17 mouse cellular contexts compared by ENCODE assay signal in the genomic region with DNA sequence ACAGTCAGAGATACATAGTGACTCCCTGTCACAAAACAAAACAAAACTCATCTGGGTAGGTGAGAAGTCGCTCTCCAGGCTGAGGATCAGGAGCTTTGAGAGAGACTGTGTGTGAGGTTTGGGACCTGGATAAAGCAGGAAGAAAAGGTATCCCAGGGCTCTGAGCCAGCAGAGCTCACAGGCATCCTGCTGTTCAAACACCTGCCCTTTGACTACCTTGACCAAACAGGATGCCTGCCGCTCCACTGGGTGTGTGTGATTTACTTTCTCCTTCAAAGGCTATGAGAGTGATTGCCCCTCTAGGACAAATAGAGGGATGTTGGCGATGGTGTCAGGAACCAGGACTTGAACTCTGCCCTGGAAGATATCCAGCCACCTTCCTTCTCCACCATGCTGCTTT.
DNase-seq lines count a peak whose midpoint lies in the region; ATAC-seq and TF ChIP-seq lines count a peak whose summit lies in the region.
"Had no signal": no experiment of that assay in that cellular context is flagged by ENCODE, and none has a peak within 500 bp of the region (broad histone marks: within the 10 kb centered on the region; RNA-seq: fewer than 3 reads in every experiment).

No protein-coding gene starts in this region.

- peaks cover 4% of the 10 kb centered on the region; the same call in 1 of the 2 replicates for H3K4me1 ChIP-seq in lung, postnatal 0 days (ENCODE audit: insufficient read depth, low read depth, low read length)
- H3K4me1 ChIP-seq in stomach, embryonic 16.5 days (ENCODE audit: control insufficient read depth, insufficient read depth, low read length), result no peaks in the 10 kb centered on the region
- no peaks in the 10 kb centered on the region for H3K4me1 ChIP-seq in kidney, embryonic 15.5 days
- H3K4me1 ChIP-seq: embryonic facial prominence, embryonic 12.5 days; hindbrain, embryonic 10.5 days; stomach, embryonic 15.5 days had no signal

- no peaks in the 10 kb centered on the region for H3K27me3 ChIP-seq in lung, postnatal 0 days (replicated peaks; ENCODE audit: insufficient read depth, low read length)
- H3K27me3 ChIP-seq in stomach, embryonic 16.5 days (ENCODE audit: control insufficient read depth, insufficient read depth, low read length), result no peaks in the 10 kb centered on the region
- no peaks in the 10 kb centered on the region for H3K27me3 ChIP-seq in kidney, embryonic 15.5 days
- H3K27me3 ChIP-seq: embryonic facial prominence, embryonic 12.5 days; stomach, embryonic 15.5 days had no signal

- ATAC-seq in lung, postnatal 0 days, result 0 out of 2 replicates have a peak, but pooled peaks have one; percentile 25
- ATAC-seq in stomach, embryonic 16.5 days (ENCODE audit: insufficient read depth, low FRiP score), result peak; percentile 23; the same call in 1 of the 2 replicates
- no peak for ATAC-seq in kidney, embryonic 15.5 days (replicated peaks; ENCODE audit: low FRiP score)
- ATAC-seq: forebrain, embryonic 16.5 days had no signal

- H3K4me3 ChIP-seq in lung, postnatal 0 days (ENCODE audit: low read depth, low read length), result no peak overlapping the region
- no peak overlapping the region for H3K4me3 ChIP-seq in stomach, embryonic 16.5 days (replicated peaks; ENCODE audit: low read length)
- no peak overlapping the region for H3K4me3 ChIP-seq in kidney, embryonic 15.5 days (replicated peaks)
- H3K4me3 ChIP-seq: embryonic facial prominence, embryonic 12.5 days; hindbrain, embryonic 10.5 days; stomach, embryonic 15.5 days had no signal

- no peaks in the 10 kb centered on the region for H3K9me3 ChIP-seq in lung, postnatal 0 days (ENCODE audit: low read length)
- H3K9me3 ChIP-seq in stomach, embryonic 16.5 days (replicated peaks; ENCODE audit: control insufficient read depth, low read length), result no peaks in the 10 kb centered on the region
- H3K9me3 ChIP-seq in kidney, embryonic 15.5 days (replicated peaks), result no peaks in the 10 kb centered on the region
- H3K9me3 ChIP-seq: embryonic facial prominence, embryonic 12.5 days; hindbrain, embryonic 10.5 days; stomach, embryonic 15.5 days had no signal

- H3K36me3 ChIP-seq in lung, postnatal 0 days (ENCODE audit: insufficient read depth, low read length), result no peaks in the 10 kb centered on the region
- no peaks in the 10 kb centered on the region for H3K36me3 ChIP-seq in stomach, embryonic 16.5 days (ENCODE audit: control insufficient read depth, insufficient read depth, low read length)
- no peaks in the 10 kb centered on the region for H3K36me3 ChIP-seq in kidney, embryonic 15.5 days
- H3K36me3 ChIP-seq: embryonic facial prominence, embryonic 12.5 days; hindbrain, embryonic 10.5 days; stomach, embryonic 15.5 days had no signal

- no peak overlapping the region for H3K27ac ChIP-seq in lung, postnatal 0 days (ENCODE audit: low read length)
- peak overlapping the region; percentile 31; the same call in 1 of the 2 replicates for H3K27ac ChIP-seq in stomach, embryonic 16.5 days (ENCODE audit: low read length)
- no peak overlapping the region for H3K27ac ChIP-seq in kidney, embryonic 15.5 days
- H3K27ac ChIP-seq: embryonic facial prominence, embryonic 12.5 days; hindbrain, embryonic 10.5 days; stomach, embryonic 15.5 days had no signal

- WGBS in lung, postnatal 0 days, result 37% methylated on average over 3 of the region's 3 CpGs
- 46% methylated on average over 3 of the region's 3 CpGs for WGBS in stomach, embryonic 16.5 days
- WGBS in kidney, embryonic 15.5 days, result 53% methylated on average over 3 of the region's 3 CpGs

- no peak for TF ChIP-seq EP300 in lung, postnatal 0 days (IDR thresholded peaks at IDR 0.05)

- peak; percentile 12 for DNase-seq in lung, postnatal 0 days (ENCODE audit: low spot score)
- DNase-seq in lung, postnatal 4 days, result no peak
- DNase-seq in cerebellum, adult 18-20 months, result peak; percentile 73 to 75
- peak; percentile 32 to 47 for DNase-seq in cerebellum, postnatal 14 days
- DNase-seq in gastrocnemius, postnatal 4 days (ENCODE audit: low spot score in 2 of 2), result no peak
- DNase-seq: kidney, adult 8-10 months; kidney, postnatal 4 days; left cerebral cortex, postnatal 4 days; midbrain, embryonic 14.5 days; thymus, postnatal 25 days had no signal

- no peak overlapping the region for H3K4me2 ChIP-seq in lung, postnatal 0 days (replicated peaks; ENCODE audit: low read depth, low read length)
- no peak overlapping the region for H3K4me2 ChIP-seq in stomach, embryonic 16.5 days (ENCODE audit: low read depth, low read length)
- no peak overlapping the region for H3K4me2 ChIP-seq in kidney, embryonic 15.5 days
- H3K4me2 ChIP-seq: embryonic facial prominence, embryonic 12.5 days; liver, embryonic 11.5 days; stomach, embryonic 15.5 days had no signal

- H3K9ac ChIP-seq in lung, postnatal 0 days (replicated peaks; ENCODE audit: low read depth), result no peak overlapping the region
- H3K9ac ChIP-seq in stomach, embryonic 16.5 days (ENCODE audit: low read length), result no peak overlapping the region
- no peak overlapping the region for H3K9ac ChIP-seq in kidney, embryonic 15.5 days
- H3K9ac ChIP-seq: embryonic facial prominence, embryonic 12.5 days; stomach, embryonic 15.5 days had no signal

- no peak for TF ChIP-seq CTCF in lung, postnatal 0 days (IDR thresholded peaks at IDR 0.05)

Comparison
In these comparisons a context has a peak if more than half of its experiments do, and no peak if none do; other contexts are left out.
1. DNase-seq: peak in lung, postnatal 0 days (single experiment), cerebellum, adult 18-20 months (2 of 2) and cerebellum, postnatal 14 days (2 of 2); none in lung, postnatal 4 days (0 of 2) and gastrocnemius, postnatal 4 days (0 of 2).